Mouse (Mus musculus) right cerebral cortex, postnatal 4 days (tissue): Measurements from ENCODE around the gene Wdr17.

ENCODE experiments used
- DNase-seq: peaks from one replicate; pipeline ENCODE4 v3.0.0-alpha.2; 2022

The Wdr17 gene

DNA sequence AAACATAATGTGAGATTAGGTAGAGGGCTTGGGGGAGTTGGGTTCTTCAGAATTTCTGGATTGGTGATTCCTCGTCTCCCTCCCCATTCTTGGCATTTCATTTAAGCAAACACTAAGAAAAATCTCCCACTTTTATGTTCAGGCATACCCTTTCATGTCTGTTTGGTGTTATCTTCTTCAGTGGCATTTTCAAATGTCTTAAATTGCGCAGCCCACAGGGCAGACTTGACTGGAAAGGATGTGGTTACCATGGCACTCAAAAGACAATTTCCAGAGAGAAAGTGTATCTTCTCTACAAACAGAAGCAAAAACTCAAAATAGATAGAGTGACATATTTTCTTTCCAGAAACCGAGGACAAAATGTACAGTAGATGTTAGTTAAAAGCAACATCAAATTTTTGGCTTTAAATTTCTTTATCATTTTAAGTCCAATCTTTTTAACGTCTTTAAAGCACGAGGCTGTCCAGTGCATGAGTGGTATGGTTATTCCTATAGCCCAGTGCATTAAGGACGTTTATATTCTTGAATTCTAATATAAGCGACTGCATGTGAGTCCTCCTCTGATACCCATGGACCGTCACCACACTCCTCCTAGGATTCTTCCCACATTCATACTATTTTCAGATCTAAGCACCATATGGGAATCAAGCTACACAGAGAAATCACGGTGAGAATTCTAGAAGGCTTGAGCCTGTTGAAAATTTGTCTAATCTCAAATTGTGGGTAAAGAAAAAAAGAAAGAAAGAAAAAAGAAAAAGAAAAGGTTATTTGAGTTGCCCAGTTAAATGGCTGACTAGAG, at the start of gene Wdr17:
Gene Wdr17 (minus strand): TSS at position 198 of the 799 bp plus-strand sequence.
- no peak for DNase-seq

DNA sequence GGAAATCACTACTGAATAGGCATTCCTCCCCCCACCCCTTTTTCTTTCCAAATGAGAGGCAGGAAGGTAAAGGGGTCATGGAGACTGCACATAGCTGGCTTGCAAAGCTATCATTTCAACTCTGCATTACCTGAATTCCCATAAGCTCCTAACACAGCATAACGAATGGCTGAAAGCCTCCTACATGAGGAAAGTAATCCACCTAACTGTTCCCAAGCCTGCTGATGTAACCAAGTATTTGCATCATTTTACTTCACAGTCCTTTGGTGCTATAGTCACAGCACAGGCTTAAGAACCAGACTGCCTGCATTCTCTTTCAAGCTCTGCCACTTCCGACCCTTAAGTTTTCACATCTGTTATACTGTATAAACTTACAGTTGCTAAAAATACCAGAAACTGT, 45.3 kb upstream of the Wdr17 start:
- no peak for DNase-seq

DNA sequence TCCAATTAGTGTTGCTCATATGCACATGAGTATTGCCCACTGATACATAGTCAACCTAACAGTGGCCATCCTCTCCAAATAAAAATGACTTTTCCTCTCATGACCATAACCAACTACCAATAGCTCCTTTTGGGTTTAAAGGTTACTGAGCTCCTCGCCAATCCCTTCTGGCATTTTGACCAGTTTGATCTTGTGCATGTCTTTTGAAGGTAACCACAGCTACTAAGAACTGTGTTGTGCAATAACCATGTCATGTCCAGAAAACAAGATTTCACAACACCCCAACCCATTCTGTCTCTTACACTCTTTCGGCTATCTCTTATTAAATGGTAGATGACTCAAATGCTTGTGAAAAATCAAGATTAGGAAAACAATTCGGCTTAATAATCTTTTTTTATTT, 38.0 kb upstream of the Wdr17 start:
- no peak for DNase-seq

DNA sequence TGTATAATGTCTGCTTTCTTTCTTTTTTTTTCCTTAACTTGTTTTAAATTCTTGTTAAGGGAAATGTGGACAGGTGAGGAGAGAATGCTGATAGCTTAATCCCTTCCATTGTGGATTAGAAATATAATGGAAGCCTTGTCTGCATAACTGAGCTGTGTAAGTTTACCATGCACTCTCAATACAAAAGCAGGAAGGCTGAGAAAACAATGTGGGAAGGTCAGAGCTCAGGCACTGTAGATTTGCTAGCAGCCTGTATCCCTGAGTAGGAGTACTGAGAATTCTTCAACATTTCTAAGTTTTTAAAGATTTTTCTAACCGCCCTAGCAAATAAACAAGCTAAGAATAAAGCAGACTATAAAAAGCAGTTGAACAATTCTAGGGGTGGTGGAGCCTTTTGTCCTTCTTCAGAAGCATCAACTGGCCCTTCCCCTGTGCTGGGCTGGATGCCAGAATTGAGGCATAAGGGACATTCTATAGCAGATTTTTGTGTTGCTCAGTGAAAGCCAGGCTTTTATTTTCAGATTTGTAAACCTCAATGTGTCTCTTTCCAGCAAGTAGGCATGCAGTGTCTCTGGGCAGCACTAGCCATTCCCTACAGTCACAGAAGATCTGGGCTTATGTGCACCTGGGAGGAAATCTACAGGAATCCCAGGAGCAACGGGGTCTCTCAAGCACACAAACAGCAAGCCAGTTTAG, 35.3 kb upstream of the Wdr17 start:
- DNase-seq = peak; percentile 22

DNA sequence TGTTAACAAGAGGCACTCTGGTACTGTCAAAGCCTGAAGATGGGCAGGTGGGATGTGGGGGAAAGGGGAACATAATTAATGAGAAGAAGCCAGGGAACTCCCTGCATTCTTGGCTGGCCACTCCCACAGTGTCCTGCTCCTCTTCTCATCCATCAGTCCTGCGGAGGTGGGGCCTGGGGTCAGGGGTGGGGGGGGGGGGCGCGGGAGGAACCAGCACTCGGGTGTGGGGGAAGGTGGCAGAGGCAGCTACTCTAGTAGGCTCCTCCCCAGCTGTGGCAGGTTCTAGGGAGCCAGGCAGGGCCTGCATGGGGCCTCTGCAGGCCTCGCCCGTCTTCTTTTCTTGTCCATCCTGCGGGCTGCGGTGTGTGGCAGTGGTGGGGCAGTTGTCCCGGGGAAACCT, 30.7 kb upstream of the Wdr17 start:
- no peak for DNase-seq

DNA sequence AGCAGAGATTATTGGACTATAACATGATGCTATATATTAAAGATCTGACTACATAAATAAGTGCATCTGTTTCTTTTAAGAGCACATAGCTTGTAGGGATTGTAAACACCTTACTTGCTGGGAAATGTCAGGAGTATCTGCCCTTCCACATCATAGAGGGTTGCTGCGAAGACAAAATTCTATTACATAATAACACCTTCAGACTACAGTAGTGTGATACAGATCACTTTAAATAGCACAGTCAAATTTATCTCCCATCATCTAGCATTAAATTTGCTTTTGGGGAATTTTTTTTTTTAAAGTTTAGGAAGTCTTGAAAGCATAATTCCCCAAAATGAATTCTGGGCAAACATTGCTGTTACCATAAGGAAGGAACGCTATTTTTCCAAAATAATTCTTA, 25.9 kb upstream of the Wdr17 start:
- DNase-seq = no peak

DNA sequence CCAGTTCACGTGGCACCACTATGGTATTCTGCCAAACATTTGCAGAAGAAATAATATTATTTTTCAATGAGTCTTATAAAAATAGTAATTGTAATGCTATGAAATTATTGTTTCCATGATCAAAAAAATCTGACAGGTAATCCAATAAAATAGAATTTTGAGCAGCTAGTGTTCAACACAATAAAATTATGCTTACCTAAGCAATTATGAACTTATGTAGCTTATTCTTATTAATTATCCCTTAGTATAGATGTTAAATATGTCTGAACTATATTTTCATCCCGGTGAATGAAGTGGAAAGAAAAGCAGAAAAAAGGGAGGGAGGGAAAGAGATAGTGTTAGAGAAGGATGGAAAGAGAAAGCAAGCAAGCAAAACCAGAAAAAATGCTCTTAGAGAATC, 12.5 kb upstream of the Wdr17 start:
- no peak for DNase-seq

DNA sequence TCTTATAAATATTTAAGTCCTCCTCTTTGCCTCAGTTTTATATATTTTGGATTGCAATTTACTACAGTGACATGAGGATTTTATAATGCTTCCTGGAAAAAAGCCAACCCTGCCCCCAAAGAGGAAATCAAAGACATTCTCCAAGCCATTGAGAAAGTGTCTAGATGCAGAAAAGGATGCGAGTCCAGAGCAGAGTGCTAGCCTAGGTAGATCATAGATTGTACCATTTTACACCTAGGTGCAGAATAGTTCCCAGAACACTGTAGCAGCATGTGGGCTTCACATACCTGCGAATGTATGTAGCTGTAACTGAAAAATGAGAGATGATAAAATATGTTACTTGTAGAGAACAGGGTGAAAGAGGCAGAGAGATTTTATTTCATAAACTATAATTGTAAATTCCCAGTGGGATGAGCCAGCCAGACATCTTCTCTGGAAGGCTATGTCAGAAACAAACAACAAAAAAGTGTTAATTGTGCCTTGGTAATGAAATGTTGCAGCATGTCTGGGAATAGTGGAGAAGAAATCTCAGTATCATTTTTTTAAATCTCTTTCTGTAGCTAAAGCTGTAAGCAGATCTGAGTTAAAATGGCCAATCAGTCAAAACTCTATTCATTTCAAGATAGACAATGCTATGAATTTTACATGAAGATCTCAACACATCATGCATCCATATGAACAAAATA, 7.8 kb upstream of the Wdr17 start:
- no peak for DNase-seq

DNA sequence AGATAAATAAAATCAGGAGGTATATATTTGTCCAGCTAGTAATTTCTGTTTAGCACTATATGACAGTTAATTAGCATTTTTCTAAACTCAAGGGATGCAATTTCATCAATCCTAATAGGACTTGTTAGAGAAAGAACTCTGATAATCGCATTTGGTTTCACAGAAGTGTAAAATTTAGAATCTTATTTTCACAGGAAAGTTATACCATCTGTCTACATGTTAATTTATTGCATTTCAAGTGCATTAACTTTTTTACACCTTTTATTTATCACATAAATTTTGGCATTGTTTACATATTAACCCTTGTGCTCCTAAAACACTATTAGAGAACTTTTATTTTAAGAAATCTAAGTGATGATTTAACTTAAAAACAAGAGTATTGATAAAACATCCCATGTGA, 7.2 kb upstream of the Wdr17 start:
- no peak for DNase-seq

DNA sequence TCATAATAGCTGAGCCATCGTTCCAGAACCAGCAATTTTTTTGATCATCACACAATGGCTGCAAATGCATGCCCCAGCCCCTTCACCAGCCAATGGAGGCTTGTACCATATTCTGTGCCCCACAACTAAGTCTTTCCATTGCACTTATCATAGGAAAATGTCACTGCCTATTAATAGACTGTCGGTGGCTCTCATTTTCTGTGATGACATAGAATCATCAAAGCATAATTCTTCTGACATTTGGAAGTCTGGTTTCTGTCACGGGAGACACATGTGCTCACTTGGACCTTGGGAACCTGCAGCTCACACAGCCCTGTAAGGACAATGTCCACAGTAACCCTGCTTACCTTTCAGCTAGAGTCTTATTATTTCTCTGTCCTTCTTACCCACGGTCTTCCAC, 424 bp downstream of the Wdr17 start:
- DNase-seq = no peak

DNA sequence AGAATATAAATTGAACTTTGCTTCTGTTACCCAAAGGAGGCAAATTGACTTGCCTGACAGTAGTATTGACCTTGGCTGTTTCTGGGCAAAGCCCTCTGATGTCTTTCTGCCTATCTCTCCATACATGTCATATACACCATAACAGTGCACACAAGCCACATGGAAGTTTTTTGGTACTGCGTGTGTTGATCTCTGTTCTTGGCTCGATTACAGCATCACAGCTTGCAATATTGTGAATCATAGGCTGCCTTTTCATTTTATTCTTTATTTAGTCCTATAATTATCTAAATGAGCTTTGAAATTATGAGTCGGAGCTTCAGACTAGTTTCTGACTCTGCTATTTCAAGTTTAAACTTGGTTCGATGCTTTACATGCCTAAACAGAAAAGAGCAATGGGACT, 10.5 kb downstream of the Wdr17 start:
- DNase-seq = no peak

DNA sequence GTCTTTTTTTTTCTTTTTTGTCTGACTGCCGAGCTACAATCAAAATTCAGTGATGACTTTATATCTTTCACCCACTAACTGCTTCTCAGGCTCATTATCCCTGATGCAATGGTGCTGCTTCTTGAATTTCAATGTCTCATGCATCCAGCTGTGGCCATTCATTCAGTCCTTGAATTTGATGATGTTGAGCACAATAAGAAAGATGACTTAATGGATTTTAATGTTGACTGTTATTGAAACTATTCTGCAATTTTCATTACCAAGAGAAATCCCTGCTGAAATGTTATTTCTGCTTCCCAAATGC, 22.3 kb downstream of the Wdr17 start:
- no peak for DNase-seq

DNA sequence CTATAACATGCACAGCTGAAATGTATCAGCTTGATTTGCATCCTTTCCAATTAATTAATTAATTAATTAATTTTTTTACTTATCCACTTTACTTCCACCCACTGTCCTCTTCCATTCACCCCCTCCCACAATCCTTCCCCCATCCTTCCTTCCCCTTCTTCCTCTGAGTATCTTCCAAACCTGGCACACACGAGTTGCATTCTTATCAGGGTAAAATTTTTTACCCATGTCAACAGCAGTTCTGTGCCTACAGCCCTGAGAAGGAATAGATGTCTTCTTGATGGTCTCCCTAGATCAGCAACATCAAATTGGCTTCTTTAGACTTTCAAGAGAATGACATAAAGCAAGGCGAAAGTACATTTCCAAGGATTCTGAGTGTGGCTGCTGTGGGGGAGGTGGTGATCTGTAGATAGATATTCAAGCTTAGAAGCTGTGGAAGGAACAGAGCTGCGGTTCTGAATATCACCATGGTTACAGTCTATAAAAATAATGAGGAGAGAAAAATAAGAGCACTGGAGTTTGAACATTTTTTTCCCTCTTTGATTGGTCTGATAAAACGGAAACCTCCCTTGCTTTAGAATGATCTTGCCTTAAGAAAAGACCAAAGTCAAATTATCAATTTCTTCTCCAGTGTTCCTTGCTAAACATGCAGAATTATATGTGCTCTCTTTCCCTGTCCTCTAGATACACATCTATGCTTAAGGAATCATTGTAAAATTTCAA, 22.8 kb downstream of the Wdr17 start:
- peak; percentile 20 for DNase-seq

DNA sequence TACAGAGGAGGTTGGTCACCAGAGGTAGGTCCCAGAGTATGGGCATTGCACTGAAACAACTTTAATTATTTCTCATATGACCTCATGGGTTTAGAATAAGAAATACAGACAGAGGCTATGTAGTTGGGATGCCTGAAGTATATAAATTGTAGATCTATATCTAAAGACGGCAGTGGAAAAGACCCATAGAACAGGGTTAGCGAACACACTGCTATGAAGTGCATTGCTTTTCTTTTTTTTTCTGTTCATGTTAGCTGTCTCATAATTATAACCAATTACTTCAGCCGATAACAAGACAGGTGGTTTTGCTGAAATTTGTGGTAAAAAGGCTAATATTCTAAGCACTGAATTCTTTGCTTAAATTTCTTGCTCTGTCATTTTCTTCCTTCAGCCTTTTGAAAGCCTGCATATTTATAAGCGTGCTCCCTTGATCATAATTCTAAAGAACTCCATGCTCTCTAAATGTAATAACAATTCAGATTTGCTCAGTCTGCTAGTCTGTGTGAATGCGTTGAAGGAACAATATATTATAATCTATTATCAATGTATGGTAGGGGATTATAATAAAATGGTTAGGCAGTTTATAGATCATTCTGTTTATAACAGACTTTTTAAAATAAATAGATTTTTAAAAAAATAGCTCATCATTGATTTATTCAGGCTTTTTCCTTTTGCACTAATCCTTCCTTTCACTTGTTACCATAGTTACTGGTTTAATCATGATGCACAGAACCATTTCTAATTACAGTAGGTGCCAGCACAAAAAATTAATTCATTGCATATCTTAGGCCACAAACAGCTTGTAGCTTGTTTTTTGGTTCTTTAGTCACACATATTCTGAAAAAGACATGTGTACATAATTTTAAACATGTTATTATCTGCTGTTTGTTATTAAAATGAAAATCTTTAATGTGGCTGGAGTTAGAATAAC, 50.7 kb downstream of the Wdr17 start:
- no peak for DNase-seq

DNA sequence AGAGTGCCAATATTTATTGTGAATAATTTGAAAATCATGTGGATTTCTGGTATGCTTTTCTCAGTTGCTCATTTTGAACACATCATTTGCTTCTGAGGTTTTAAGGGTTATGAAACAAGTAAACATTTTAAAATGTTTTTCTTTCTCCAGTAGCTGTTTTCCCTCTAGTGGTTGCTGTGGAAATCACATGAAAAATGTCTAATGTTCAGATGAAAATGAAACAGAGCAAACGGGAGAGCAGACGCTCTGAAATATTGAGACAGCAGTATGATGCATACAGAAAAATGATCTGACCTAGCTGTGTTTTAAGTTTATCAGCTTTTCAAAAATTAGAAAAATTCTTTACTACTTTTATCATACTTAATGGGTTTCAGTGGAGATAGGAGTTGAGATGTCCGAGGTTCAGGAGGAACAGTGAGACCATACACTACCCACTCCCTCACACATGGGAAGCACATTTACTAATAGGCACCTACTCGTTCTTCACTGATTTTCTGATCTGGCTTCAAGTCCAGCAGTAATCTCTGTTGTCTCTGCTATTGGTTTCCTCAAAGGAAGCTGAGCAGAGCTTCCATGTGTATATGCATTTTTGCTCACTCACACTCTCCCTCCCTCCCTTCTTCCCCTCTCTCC, 57.1 kb downstream of the Wdr17 start:
- DNase-seq = no peak

DNA sequence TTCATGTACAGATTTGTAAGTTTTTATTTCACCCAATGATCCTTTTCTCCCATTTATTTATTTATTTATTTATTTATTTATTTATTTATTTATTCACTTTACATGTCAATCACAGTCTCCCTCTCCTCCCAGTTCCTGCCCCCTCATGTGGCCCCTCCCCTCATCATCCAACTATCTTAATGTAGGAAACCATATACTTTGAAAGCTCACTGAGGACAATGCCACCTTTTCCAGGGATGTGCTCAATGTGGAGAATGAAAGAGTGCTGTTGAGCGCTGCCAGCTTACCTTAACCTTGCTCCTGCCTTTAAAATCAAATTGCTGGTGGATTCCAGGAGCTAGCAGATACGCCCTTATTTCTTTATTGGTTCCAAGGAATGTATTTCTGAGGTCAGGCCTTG, 59.0 kb downstream of the Wdr17 start:
- no peak for DNase-seq

DNA sequence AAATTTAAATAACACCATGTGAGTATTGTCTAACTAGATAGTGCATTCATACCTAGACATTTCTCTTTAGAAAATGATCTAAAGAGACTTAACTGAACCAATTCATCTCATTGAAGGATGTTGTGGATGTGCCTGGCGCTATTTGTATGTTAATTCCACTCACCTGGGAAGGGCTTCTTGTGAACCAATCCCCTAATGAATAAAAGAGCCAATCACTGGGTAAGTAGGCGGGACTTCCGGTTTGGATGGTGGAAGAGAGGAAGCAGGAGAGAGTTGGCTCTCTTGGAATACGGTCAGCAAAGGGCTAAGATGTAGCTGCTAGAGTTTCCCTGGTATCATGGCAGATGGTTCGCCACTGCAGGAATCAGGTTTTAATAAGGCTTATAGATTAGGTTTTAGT, 64.0 kb downstream of the Wdr17 start:
- DNase-seq = no peak

DNA sequence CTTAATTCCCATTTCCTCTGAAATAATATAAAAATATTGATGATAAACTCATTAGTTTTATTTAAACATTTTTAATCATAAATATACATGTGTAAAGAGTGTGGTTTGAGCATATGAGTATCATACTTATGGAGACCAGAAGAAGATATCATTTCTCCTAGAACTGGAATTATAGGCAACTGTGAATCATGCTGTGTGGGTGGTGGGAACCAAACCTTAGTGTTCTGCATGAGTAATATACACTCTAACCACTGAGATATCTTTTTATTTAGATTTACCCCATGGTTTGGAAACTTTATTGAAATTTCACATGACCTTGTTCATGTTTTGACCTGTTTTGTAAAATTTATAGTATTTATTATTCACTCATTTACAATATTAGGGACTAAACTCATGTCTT, 68.3 kb downstream of the Wdr17 start:
- DNase-seq = no peak

DNA sequence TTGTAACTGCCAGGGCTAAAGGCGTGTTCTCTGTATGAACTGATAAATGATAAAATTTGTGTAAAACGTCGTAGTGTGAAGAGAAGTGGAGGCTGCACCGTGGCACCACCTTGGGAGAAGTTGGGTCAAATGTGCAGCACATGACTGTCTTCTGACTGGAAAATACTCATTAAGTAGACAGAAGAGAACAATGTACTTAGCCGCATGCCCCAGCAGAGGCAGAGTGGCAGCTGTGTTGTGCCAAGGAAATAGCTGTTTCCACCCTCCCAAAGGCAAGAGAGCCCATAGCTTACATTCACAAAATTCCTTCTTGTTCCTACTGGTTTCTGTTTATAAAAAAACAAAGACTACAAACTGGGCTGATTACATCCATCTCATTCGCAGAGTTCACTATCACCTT, 78.8 kb downstream of the Wdr17 start:
- DNase-seq = no peak

DNA sequence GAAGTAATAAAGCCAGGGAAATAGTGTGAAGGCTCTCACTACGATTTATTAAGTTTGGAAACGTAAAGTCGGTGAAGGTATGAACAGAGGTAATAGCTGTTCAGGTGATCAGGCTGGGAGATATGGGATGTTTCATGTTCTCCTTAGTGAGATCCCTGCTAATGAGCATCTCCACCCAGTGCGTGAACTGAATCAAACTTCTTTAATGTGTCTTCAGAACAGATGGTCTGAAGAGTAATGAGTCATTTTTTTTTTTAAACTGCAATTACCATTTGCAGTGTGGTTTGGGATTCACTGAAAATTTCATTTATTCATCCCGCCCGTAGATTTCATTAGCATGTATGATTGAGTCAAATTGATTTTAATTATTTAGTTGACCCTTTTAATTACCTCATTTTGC, 80.8 kb downstream of the Wdr17 start:
- no peak for DNase-seq

DNA sequence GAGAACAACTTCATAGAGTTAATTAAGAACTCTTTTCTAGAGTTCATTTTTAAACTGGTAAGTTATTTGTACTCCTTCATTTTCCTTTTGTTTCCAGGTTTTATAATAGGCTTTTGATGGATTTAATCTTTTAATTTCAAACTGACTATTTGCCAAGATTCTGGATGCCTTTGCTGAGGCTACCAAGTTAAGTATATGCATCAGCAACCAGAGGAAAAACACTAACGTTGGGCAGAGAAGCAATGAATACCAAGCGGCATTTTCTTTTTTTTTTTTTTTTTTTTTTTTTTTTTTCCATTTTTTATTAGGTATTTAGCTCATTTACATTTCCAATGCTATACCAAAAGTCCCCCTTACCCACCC, 94.3 kb downstream of the Wdr17 start:
- no peak for DNase-seq
